Mouse (Mus musculus) heart, adult 2 months (tissue): Measurements from ENCODE around the gene Gnl1.

Experiments
- CTCF ChIP-seq: fragments of 200-600 bp; IDR thresholded peaks from 2 replicates; pipeline ENCODE4 v1.8.1; 2022; ENCODE audit warnings: antibody characterized with exemption, mild to moderate bottlenecking, moderate library complexity
- EP300 ChIP-seq: fragments of 200-500 bp; IDR thresholded peaks from 2 replicates; pipeline ENCODE4 v1.6.1; 2011; ENCODE audit warnings: low read depth, low read length, control low read depth; ENCODE audit not compliant: insufficient read depth
- POLR2A ChIP-seq: fragments of 200-500 bp; IDR thresholded peaks from 2 replicates; pipeline ENCODE4 v1.6.1; 2011; ENCODE audit warnings: mild to moderate bottlenecking, low read depth, low read length, control low read depth; ENCODE audit not compliant: insufficient read depth

- TF ChIP-seq CTCF (no peak), POLR2A (no peak), EP300 (no peak)
Measured at GRCm38 (mm10) chr17:35998545-35999305, 19.1 kb downstream of the Gnl1 start.
